Mouse (Mus musculus) forebrain, embryonic 14.5 days (tissue): ENCODE measurements around the gene Ptpn3. TPM values are rescaled to one million over a fixed set of nuclear protein-coding genes. Genes with fewer than 3 reads are reported as not detected.
"Not testable (repeated sequence)": the region's sequence is repeated elsewhere in the genome, so short reads cannot be mapped to it uniquely, and the experiment has no call there.

Experiments used
- ATAC-seq: fragments of 200-750 bp; cut with Nextera tagmentation; 2 replicates; pipeline ENCODE4 v1.8.0; 2017; ENCODE audit warnings: mild to moderate bottlenecking, moderate library complexity
- DNase-seq: peaks from one replicate; pipeline ENCODE4 v3.0.0-alpha.2; 2015; ENCODE audit warnings: low spot score
- H3K27ac ChIP-seq: fragments of 300-500 bp; sonication (generic); 2 replicates; pipeline ENCODE4 v1.5.1; 2014; ENCODE audit warnings: low read depth, mild to moderate bottlenecking, control low read depth, low read length, moderate library complexity
- H3K27me3 ChIP-seq: fragments of 300-500 bp; sonication (generic); replicated peaks from 2 replicates; pipeline ENCODE4 v1.6.1; 2014; ENCODE audit warnings: low read length, control low read depth, mixed read lengths; ENCODE audit not compliant: control insufficient read depth, insufficient read depth
- H3K36me3 ChIP-seq: fragments of 300-500 bp; sonication (generic); 2 replicates; pipeline ENCODE4 v1.6.1; 2014; ENCODE audit warnings: low read length, control low read depth; ENCODE audit not compliant: control insufficient read depth, insufficient read depth
- H3K4me1 ChIP-seq: fragments of 300-500 bp; sonication (generic); 2 replicates; pipeline ENCODE4 v1.6.1; 2014; ENCODE audit warnings: antibody characterized with exemption, low read length, control low read depth; ENCODE audit not compliant: control insufficient read depth, insufficient read depth
- H3K4me2 ChIP-seq: fragments of 300-500 bp; sonication (generic); 2 replicates; pipeline ENCODE4 v1.6.1; 2014; ENCODE audit warnings: mild to moderate bottlenecking, control low read depth, low read length
- H3K4me3 ChIP-seq: fragments of 300-500 bp; sonication (generic); 2 replicates; pipeline ENCODE4 v1.5.1; 2014; ENCODE audit warnings: low read depth, low read length, control low read depth
- H3K9ac ChIP-seq: fragments of 300-500 bp; sonication (generic); 2 replicates; pipeline ENCODE4 v1.6.1; 2014; ENCODE audit warnings: mild to moderate bottlenecking, low read length, control low read depth, moderate library complexity
- H3K9me3 ChIP-seq: fragments of 300-500 bp; sonication (generic); replicated peaks from 2 replicates; pipeline ENCODE4 v1.6.1; 2016; ENCODE audit warnings: low read length, control low read depth, mixed read lengths; ENCODE audit not compliant: control insufficient read depth
- WGBS: fragments of 180-500 bp; shearing (Covaris S2); extraction: QIAGEN DNeasy Blood & Tissue Kit; methylation state at CpG from one replicate; pipeline ENCODE4 v1.1.7; 2014; 5-methylcytosine and 5-hydroxymethylcytosine counted together
- polyA plus RNA-seq: library from polyadenylated mRNA; unstranded; fragments of >200 nt; fragmentation: Nextera tagmentation; extraction: Ambion mirVana; gene quantifications from 2 replicates; pipeline ENCODE4 v1.2.1, GENCODE M21; 2014

Gene Ptpn3
- polyA plus RNA-seq, 1 experiment from 2014 or later, result 0.58 TPM

DNA sequence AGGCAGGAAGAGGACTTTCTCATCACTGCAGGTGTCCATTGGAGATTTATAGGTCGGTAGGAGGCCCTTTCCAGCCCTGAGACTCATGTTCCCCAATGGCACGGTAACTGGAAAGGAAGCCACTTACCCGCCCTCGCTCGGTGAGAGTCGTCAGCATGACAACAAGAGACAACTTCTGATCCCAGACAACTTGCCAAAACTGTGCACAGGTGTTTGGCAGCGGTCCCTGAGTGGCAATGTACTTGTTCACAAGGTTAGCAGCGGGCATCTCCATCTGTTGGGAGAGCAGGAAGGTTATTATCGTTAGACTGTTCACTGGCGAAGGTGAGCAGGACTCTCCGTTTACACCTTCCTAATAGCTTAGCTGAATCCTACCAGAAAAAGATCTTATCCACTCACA lies 96.9 kb downstream of the Ptpn3 start:
- H3K4me1 ChIP-seq, result no peaks in the 10 kb centered on the region
- no peaks in the 10 kb centered on the region for H3K9me3 ChIP-seq
- H3K36me3 ChIP-seq, result no peaks in the 10 kb centered on the region
- H3K4me3 ChIP-seq, result no peak overlapping the region
- no peak overlapping the region for H3K27ac ChIP-seq
- DNase-seq (peak; percentile 39), ATAC-seq (no peak)
- 63% methylated on average over 11 of the region's 11 CpGs for WGBS
- no peaks in the 10 kb centered on the region for H3K27me3 ChIP-seq
- no peak overlapping the region for H3K4me2 ChIP-seq
- no peak overlapping the region for H3K9ac ChIP-seq

- no peak for DNase-seq
Observed at GRCm38 (mm10) chr4:57202660-57203361, 98.8 kb downstream of the Ptpn3 start.

GRCm38 (mm10) chr4:57202132-57202531 lies 99.5 kb downstream of the Ptpn3 start:
- Histone ChIP-seq H3K4me3 (no peak overlapping the region), H3K4me1 (no peaks in the 10 kb centered on the region), H3K27ac (no peak overlapping the region), H3K36me3 (no peaks in the 10 kb centered on the region), H3K9me3 (no peaks in the 10 kb centered on the region), H3K9ac (no peak overlapping the region), H3K4me2 (no peak overlapping the region), H3K27me3 (no peaks in the 10 kb centered on the region)
- 61% methylated on average over 7 of the region's 7 CpGs for WGBS
- no peak for ATAC-seq
- DNase-seq, result no peak

More at GRCm38 (mm10) chr4:57202660-57203361, 98.8 kb downstream of the Ptpn3 start:
- H3K4me1 ChIP-seq, result no peaks in the 10 kb centered on the region
- 72% methylated on average over 10 of the region's 10 CpGs for WGBS
- no peaks in the 10 kb centered on the region for H3K36me3 ChIP-seq
- no peak overlapping the region for H3K27ac ChIP-seq
- H3K4me3 ChIP-seq, result no peak overlapping the region
- no peak overlapping the region for H3K4me2 ChIP-seq
- no peak for ATAC-seq
- H3K9ac ChIP-seq, result no peak overlapping the region
- H3K9me3 ChIP-seq, result no peaks in the 10 kb centered on the region
- no peaks in the 10 kb centered on the region for H3K27me3 ChIP-seq

- DNase-seq, result no peak
- no peak overlapping the region for H3K27ac ChIP-seq
- H3K9ac ChIP-seq, result no peak overlapping the region
- no peaks in the 10 kb centered on the region for H3K9me3 ChIP-seq
- H3K4me1 ChIP-seq, result no peaks in the 10 kb centered on the region
- no peak for ATAC-seq
- 91% methylated on average over 6 of the region's 6 CpGs for WGBS
- no peaks in the 10 kb centered on the region for H3K36me3 ChIP-seq
- H3K4me3 ChIP-seq, result no peak overlapping the region
- no peak overlapping the region for H3K4me2 ChIP-seq
- H3K27me3 ChIP-seq, result no peaks in the 10 kb centered on the region
Observed at GRCm38 (mm10) chr4:57200661-57201060, 101.0 kb downstream of the Ptpn3 start.

- DNase-seq, ATAC-seq, H3K9ac ChIP-seq, H3K27ac ChIP-seq, H3K4me2 ChIP-seq, H3K4me3 ChIP-seq, H3K27me3 ChIP-seq, H3K4me1 ChIP-seq, H3K9me3 ChIP-seq, H3K36me3 ChIP-seq: not testable (repeated sequence)
- WGBS, result 98% methylated on average over 20 of the region's 20 CpGs
Observed at GRCm38 (mm10) chr4:57198666-57199393, 102.8 kb downstream of the Ptpn3 start.

DNA sequence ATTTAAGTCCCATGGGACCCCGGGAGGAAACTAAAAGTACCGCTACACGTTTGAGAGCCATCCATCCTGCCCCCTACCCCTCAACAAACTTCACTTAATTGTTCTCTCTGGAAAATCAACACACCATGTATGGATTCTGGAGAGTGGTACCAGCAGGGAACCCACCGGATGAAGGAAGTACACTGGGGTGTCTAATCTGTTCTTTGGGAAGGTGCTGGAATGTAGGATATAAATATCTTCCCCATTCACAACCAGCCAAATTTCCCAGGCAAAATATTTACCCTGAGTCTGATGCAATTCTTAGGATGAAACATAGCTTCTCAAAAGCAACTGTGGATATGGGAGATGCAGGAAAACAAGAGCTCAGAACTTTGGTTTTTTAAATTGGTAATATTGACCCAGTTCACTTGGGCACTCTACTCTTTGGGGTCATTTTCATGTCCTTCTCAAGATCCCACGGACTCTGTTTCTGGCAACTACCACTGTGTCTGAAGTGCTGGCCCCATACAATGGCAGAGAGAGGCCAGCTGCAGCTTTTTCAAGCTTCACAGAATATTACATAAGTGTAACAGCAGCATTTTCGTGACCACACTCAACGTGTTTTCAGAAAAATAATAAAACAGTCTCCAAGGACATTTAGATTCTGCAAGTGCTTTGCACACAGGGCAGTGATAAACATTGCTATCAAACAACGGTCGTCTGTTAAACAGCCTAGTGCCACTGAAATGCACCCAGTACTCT lies 109.9 kb downstream of the Ptpn3 start:
- DNase-seq, result no peak
- ATAC-seq, result no peak
- H3K4me2 ChIP-seq, result no peak overlapping the region
- 81% methylated on average over 9 of the region's 9 CpGs for WGBS
- H3K4me1 ChIP-seq, result no peaks in the 10 kb centered on the region
- no peaks in the 10 kb centered on the region for H3K9me3 ChIP-seq
- H3K9ac ChIP-seq, result no peak overlapping the region
- H3K4me3 ChIP-seq, result no peak overlapping the region
- H3K27me3 ChIP-seq, result no peaks in the 10 kb centered on the region
- no peaks in the 10 kb centered on the region for H3K36me3 ChIP-seq
- H3K27ac ChIP-seq, result no peak overlapping the region

DNA sequence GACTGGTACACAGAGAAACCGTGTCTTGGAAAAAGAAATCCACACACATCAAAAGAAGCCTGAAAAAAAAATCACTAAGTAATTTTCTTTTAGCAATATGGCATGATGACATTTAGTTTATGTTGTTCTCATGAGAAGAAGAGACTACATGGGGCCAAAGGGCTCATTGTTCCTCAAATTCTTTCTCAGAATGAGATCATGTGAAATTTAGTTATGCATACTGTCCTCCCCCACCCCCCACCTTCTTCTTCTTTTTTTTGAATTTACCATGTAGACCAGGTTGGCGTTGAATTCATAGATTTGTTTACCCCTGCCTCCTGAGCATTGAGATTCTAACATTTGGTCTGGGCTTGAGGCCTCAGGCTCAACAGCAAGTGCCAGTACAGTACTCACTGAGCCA lies 111.8 kb downstream of the Ptpn3 start:
- no peaks in the 10 kb centered on the region for H3K4me1 ChIP-seq
- DNase-seq (no peak), ATAC-seq (no peak)
- no peaks in the 10 kb centered on the region for H3K27me3 ChIP-seq
- no peaks in the 10 kb centered on the region for H3K9me3 ChIP-seq
- 89% methylated on average over 2 of the region's 2 CpGs for whole genome bisulfite sequencing
- H3K36me3 ChIP-seq, result no peaks in the 10 kb centered on the region
- no peak overlapping the region for H3K27ac ChIP-seq
- no peak overlapping the region for H3K9ac ChIP-seq
- no peak overlapping the region for H3K4me2 ChIP-seq
- no peak overlapping the region for H3K4me3 ChIP-seq

DNA sequence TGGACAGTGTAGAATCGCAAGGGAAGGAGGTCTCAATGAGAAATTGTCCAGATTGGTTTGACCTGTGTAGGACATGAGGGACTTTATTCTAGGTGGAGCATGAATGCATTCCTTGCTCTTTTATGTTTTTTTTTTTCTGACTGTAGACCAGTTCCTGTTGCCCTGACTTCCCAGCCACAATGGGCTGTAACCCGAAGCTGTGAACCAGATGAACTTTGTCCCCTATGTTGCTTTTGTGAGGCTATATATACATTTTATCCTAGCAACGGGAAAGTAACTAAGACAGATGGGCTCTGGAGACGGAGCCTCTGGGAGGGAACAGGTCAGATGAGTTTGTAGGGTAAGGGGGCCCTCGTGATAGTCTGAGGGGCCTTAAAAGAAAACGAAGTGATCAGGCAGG lies 115.6 kb downstream of the Ptpn3 start:
- Histone ChIP-seq H3K27me3 (no peaks in the 10 kb centered on the region), H3K4me3 (no peak overlapping the region), H3K9ac (no peak overlapping the region), H3K4me1 (no peaks in the 10 kb centered on the region), H3K36me3 (no peaks in the 10 kb centered on the region), H3K27ac (no peak overlapping the region), H3K9me3 (no peaks in the 10 kb centered on the region), H3K4me2 (no peak overlapping the region)
- no peak for DNase-seq
- 50% methylated on average over 6 of the region's 6 CpGs for WGBS
- ATAC-seq, result no peak

GRCm38 (mm10) chr4:57185462-57185861 lies 116.2 kb downstream of the Ptpn3 start:
- 89% methylated on average over 8 of the region's 8 CpGs for WGBS
- Histone ChIP-seq H3K4me1 (no peaks in the 10 kb centered on the region), H3K4me2 (no peak overlapping the region), H3K27ac (no peak overlapping the region), H3K36me3 (no peaks in the 10 kb centered on the region), H3K4me3 (no peak overlapping the region), H3K9me3 (no peaks in the 10 kb centered on the region), H3K27me3 (no peaks in the 10 kb centered on the region), H3K9ac (no peak overlapping the region)
- ATAC-seq (no peak), DNase-seq (no peak)
